Mouse (Mus musculus) adrenal gland, postnatal 14 days (tissue): ENCODE data around the gene Brd7. TPM values are rescaled to one million over a fixed set of nuclear protein-coding genes. Genes with fewer than 3 reads are reported as not detected.
A peak's percentile ranks its signal among the peaks of the same experiment; 100 is the strongest.

ENCODE experiments used
- DNase-seq: peaks from one replicate; pipeline ENCODE4 v3.0.0; 2021; ENCODE audit warnings: mixed read lengths
- long read RNA-seq, 2 experiments: library from polyadenylated mRNA; stranded (forward); transcript quantifications; one replicate each; pipeline ENCODE4 v2.0.0; 2021
- total RNA-seq: library from RNA; stranded (reverse); gene quantifications from 2 replicates; pipeline ENCODE4 v1.2.3, GENCODE M21; 2021

Gene Brd7
- 96.5 and 103 TPM in 2 replicates for total RNA-seq
- long read RNA-seq, experiment 1, transcript Brd7-201 (17 exons, 3,625 nt) = major isoform, 74 of 113 reads
- long read RNA-seq, experiment 1, partial matches to known transcripts = 18 of 113 reads
- long read RNA-seq, experiment 1, other reads (novel, unspliced or antisense) = 21 of 113 reads
- long read RNA-seq, experiment 2, transcript Brd7-201 (17 exons, 3,625 nt) = major isoform, 73 of 95 reads
- long read RNA-seq, experiment 2, partial matches to known transcripts = 14 of 95 reads
- long read RNA-seq, experiment 2, other reads (novel, unspliced or antisense) = 8 of 95 reads

GRCm38 (mm10) chr8:88361708-88362428 is at the start of gene Brd7:
Gene Brd7, minus strand, starts transcription at chr8:88362194.
- DNase-seq = peak; percentile 93

DNA sequence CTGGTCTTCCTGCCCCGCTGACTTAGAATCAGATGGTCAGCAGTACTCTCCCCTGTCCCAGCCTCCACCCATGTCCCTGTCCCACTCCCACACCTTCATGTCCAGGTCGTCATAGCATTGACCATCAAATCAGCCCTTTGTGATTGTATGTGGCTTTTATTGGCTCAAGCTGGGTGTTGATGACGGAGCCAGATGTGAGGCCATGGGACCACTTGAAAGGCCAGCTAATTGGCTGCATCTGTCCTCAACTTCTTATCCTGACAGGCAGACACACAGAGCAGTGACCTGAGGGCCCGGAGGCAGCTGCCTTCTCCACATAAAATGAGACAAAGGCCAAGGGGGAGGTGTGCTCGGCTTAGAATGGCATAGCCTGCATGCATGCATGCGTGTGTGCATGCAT is 49.5 kb upstream of the Brd7 start:
- no peak for DNase-seq

- peak; percentile 71 for DNase-seq
Observed at GRCm38 (mm10) chr8:88409401-88409940, 47.5 kb upstream of the Brd7 start.

DNA sequence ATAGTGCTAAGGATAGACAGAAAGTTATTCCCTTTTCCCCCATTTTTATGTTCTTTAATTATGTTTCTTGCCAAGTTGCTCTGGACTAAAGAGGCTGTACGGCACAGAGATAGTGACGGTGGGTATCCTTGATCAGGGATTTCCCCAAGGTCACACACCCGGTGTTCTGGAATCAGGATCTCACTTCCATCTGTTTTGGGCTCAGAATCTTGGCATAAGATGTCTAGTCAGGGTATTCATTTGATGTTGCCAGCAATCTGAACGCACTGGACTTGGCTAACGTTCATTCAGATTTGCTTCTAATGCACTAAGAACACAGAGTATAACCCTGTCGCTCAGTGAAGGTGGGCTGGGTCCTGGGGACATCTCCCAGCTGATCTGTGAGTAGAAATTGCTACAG is 45.7 kb upstream of the Brd7 start:
- DNase-seq = no peak

- no peak for DNase-seq
Observed at GRCm38 (mm10) chr8:88398060-88398459, 36.1 kb upstream of the Brd7 start.

DNA sequence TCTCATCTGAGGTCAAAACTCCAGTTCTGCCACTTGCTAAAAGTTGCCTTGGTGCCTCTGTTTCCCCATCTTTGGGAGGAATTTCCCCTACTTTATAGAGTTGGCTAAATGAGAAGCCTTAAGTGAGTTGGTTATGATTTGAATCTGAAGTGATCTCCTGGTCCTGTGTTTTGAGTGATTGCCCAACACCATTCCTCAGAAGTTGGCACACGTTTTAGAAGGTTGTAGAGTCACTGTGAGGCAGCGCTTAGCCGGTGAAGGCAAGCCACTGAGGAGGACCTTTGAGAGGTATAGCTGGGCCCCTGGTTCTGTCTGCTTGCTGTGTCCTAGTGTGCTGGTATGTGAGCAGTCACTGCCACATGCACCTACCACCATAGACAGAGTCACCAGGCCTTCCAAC is 31.3 kb upstream of the Brd7 start:
- no peak for DNase-seq

DNA sequence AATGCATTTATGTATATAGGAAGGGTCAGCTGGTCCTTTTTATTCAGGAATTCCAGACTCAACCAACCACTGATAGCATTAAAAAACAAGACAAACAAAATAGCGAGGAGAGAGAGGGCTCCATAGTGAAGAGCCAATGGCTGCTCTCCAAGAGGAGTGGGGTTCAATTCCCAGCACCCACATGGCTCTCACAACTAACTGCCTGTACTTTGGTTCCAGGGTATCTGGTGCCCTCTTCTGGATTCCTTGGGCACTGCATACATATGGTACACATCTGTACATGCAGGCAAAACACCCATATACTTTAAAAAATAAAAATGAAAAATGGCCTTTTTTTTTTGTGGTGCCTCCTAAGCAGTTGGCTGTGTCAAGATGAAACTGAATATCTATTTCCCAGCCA is 28.8 kb upstream of the Brd7 start:
- DNase-seq = no peak

GRCm38 (mm10) chr8:88388691-88389239 is 26.8 kb upstream of the Brd7 start:
- DNase-seq = no peak

GRCm38 (mm10) chr8:88387874-88388273 is 25.9 kb upstream of the Brd7 start:
- DNase-seq = no peak

DNA sequence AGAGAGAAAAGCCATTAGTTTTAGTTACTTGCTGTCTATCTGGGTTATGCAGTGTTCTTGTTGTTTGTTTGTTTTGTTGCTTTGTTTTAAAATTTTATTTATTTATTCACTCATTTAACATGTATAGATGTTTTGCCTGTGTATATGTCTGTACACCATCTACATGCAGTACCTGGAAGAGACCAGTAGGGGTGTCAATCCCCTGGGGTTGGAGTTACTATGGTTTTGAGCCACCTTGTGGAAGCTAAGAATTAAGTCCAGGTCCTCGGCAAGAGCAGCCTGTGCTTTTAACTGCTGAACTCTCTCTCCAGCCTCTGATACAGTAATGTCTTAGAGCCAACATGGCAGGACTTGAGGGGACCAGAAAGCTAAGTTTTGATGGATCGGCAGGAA is 21.2 kb upstream of the Brd7 start:
- no peak for DNase-seq

GRCm38 (mm10) chr8:88382311-88383163 is 20.5 kb upstream of the Brd7 start:
- no peak for DNase-seq

- no peak for DNase-seq
Observed at GRCm38 (mm10) chr8:88380497-88380896, 18.5 kb upstream of the Brd7 start.

- DNase-seq = peak; percentile 81
Observed at GRCm38 (mm10) chr8:88376836-88377582, 15.0 kb upstream of the Brd7 start.

DNA sequence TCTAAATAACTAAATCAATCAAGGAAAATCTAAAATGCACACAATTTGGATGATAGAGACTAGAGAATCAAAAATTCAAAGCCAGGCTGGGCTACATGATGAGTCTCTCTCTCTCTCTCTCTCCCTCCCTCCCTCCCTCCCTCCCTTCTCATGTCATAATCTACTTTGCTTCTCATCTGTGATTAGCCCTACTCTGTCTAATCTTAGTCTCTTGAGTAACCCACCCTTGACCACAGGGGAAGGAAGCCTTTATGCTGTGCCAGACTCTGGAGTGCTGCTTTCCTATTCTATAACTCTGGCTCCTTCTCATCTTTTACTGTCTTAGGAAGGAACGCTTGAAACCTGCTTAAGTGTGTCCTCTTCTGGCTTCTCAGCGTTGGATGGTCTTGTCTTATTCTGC is 9.5 kb upstream of the Brd7 start:
- DNase-seq = no peak

DNA sequence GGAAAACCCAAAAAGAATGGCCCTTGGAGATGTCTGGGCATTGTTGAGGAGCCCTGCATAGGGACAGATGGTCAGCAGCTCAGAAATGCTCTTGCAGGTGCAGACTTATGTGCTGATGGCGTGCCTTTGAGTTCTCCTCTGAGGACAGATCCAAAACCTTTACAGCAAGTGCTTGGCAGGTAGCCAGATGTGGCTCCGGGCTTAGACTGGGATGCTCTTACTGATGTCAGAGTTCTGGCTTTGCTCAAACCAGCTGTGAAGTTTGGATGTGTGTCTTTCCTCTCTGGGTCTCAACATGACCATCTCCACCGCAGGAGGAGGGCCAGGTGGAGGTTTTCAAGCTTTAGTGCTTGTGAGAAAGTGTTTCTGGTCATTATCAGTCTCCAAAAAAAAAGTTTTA is 7.8 kb upstream of the Brd7 start:
- no peak for DNase-seq

- DNase-seq = peak; percentile 57
Observed at GRCm38 (mm10) chr8:88369221-88369620, 7.2 kb upstream of the Brd7 start.

DNA sequence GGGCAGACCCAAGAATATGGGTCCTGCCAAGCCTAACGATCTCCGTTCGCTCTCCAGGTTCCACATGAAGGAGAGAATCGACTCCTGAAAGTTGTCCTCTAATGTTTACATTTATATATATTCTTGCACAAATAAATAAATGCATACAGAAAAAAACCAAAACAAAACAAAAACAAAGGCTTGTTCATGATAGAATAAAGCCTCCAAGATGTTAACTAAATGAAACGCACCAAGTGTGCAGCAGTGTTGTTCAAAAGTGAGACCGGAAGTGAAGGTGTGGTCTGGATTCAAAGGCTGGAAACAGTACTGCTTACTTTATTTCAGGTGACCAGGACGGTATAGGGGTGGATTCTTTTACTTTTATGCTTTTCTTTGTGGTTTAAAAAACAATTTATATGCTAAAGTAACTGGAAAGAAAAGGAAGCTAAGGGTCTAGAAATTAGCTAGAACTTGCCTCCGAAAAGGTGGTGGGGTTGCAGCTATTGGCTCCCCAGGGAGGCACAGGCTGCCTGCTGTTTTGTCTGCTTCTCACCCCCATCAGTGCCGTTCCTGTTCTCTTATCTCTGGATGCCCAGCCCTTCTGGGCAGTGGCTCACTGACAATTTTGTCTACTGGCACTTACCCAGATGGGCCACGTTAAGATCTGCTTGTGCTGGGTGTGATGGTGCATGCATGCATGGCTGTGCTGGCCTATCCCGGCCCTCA is 604 bp upstream of the Brd7 start:
- peak; percentile 40 for DNase-seq

GRCm38 (mm10) chr8:88361044-88361707 is 818 bp downstream of the Brd7 start:
- peak; percentile 53 for DNase-seq

GRCm38 (mm10) chr8:88359959-88360358 is 2.0 kb downstream of the Brd7 start:
- no peak for DNase-seq

GRCm38 (mm10) chr8:88357946-88358345 is 4.0 kb downstream of the Brd7 start:
- DNase-seq = no peak
